Mouse (Mus musculus): Measurements from ENCODE around the gene Lyrm7. TPM values are rescaled to one million over a fixed set of nuclear protein-coding genes. Genes with fewer than 3 reads are reported as not detected.

Gene Lyrm7
- total and polyA plus RNA-seq, 3 experiments: 18.2 to 64.4 (median 18.6) TPM

- Histone ChIP-seq H3K4me3 (replicated peaks in 1 of 3; ENCODE audit: low read depth in 2 of 3, low read length in 2 of 3, poor library complexity in 1 of 3) (peak overlapping the region in 2 of 3 experiments; percentile 60 to 72), H3K4me2 (ENCODE audit: insufficient read depth, low read depth, poor library complexity, severe bottlenecking) (peak overlapping the region; percentile 48; the same call in 1 of the 2 replicates), H3K9ac (ENCODE audit: insufficient read depth, low read depth) (peak overlapping the region; percentile 86), H3K36me3 (replicated peaks in 1 of 2; ENCODE audit: control insufficient read depth in 1 of 2, insufficient read depth in 1 of 2, low read length in 1 of 2) (peaks cover 0 to 2% of the 10 kb centered on the region in 2 experiments), H3K9me3 (replicated peaks; ENCODE audit: low read length) (no peaks in the 10 kb centered on the region), H3K79me2 (replicated peaks; ENCODE audit: control insufficient read depth, extremely low read depth, insufficient read depth, poor library complexity, severe bottlenecking) (peaks cover 5% of the 10 kb centered on the region), H3K4me1 (ENCODE audit: control insufficient read depth in 1 of 2, insufficient read depth in 2 of 2) (peaks cover 0 to 40% of the 10 kb centered on the region in 2 experiments; a peak in 2 of 4 replicates), H3K27ac (ENCODE audit: insufficient read depth, low read depth) (no peak overlapping the region), H3K27me3 (replicated peaks) (no peaks in the 10 kb centered on the region)
- in situ Hi-C loops (cut with MboI; ENCODE audit: low pct_ligation_motif_present, low pct_unique_long_range_greater_than_20kb, low sequenced_read_pairs) (loop anchor here (5.0 to 10.0 kb wide), 3 partner anchors 154 to 547 kb away; partner anchors contain the start of gene Rapgef6), dilution Hi-C loops (cut with MboI; ENCODE audit: extremely low pct_ligation_motif_present, extremely low pct_unique_long_range_greater_than_20kb, low sequenced_read_pairs) (no loop called here)
- no peak for DNase-seq (ENCODE audit: extremely low read depth)
- no peak for TF ChIP-seq SIN3A (IDR thresholded peaks at IDR 0.05; ENCODE audit: low read length)
- no peak for TF ChIP-seq CHD1 (IDR thresholded peaks at IDR 0.05; ENCODE audit: low read depth, low read length)
- no peak for TF ChIP-seq POLR2A (IDR thresholded peaks at IDR 0.05; ENCODE audit: low read depth, low read length)
- TF ChIP-seq NELFE (IDR thresholded peaks at IDR 0.05; ENCODE audit: low read depth, low read length): no peak
- TF ChIP-seq EP300 (IDR thresholded peaks at IDR 0.05; ENCODE audit: low read length): no peak
- no peak for TF ChIP-seq SMC3 (IDR thresholded peaks at IDR 0.05; ENCODE audit: low read depth, low read length)
- TF ChIP-seq ELF1 (IDR thresholded peaks at IDR 0.05; ENCODE audit: low read depth, low read length): no peak
- TF ChIP-seq NRF1 (IDR thresholded peaks at IDR 0.05; ENCODE audit: low read depth, low read length): no peak
- no peak for TF ChIP-seq ZNF384 (IDR thresholded peaks at IDR 0.05; ENCODE audit: low read depth, low read length)
- no peak for TF ChIP-seq ZC3H11A (IDR thresholded peaks at IDR 0.05; ENCODE audit: low read depth, low read length)
- TF ChIP-seq KAT2A (IDR thresholded peaks at IDR 0.05; ENCODE audit: insufficient replicate concordance, low read length): no peak
- TF ChIP-seq HCFC1 (IDR thresholded peaks at IDR 0.05; ENCODE audit: low read depth, low read length): no peak
- no peak for TF ChIP-seq IRF4 (IDR thresholded peaks at IDR 0.05; ENCODE audit: low read depth, low read length)
- TF ChIP-seq MAFK (IDR thresholded peaks at IDR 0.05; ENCODE audit: insufficient replicate concordance, low read length): no peak
- no peak for TF ChIP-seq MXI1 (IDR thresholded peaks at IDR 0.05; ENCODE audit: low read depth, low read length)
These were observed 1.0 kb upstream of the Lyrm7 start for GRCm38 (mm10) chr11:54861471-54862420.

GRCm38 (mm10) chr11:54859322-54860165 lies 1.2 kb downstream of the Lyrm7 start:
- Histone ChIP-seq H3K9ac (ENCODE audit: insufficient read depth, low read depth) (peak overlapping the region; percentile 67), H3K27ac (ENCODE audit: insufficient read depth, low read depth) (no peak overlapping the region), H3K4me2 (ENCODE audit: insufficient read depth, low read depth, poor library complexity, severe bottlenecking) (peak overlapping the region; percentile 71), H3K79me2 (replicated peaks; ENCODE audit: control insufficient read depth, extremely low read depth, insufficient read depth, poor library complexity, severe bottlenecking) (no peaks in the 10 kb centered on the region; the same call in 1 of the 2 replicates), H3K4me1 (ENCODE audit: control insufficient read depth in 1 of 2, insufficient read depth in 2 of 2) (peaks cover 0 to 31% of the 10 kb centered on the region in 2 experiments; a peak in 2 of 4 replicates), H3K9me3 (replicated peaks; ENCODE audit: low read length) (no peaks in the 10 kb centered on the region), H3K27me3 (replicated peaks) (no peaks in the 10 kb centered on the region), H3K36me3 (replicated peaks in 1 of 2; ENCODE audit: control insufficient read depth in 1 of 2, insufficient read depth in 1 of 2, low read length in 1 of 2) (peaks cover 0 to 2% of the 10 kb centered on the region in 2 experiments), H3K4me3 (replicated peaks in 1 of 3; ENCODE audit: low read depth in 2 of 3, low read length in 2 of 3, poor library complexity in 1 of 3) (peak overlapping the region; percentile 60 to 99 (median 79))
- dilution Hi-C loops (cut with MboI; ENCODE audit: extremely low pct_ligation_motif_present, extremely low pct_unique_long_range_greater_than_20kb, low sequenced_read_pairs) (no loop called here), in situ Hi-C loops (cut with MboI; ENCODE audit: low pct_ligation_motif_present, low pct_unique_long_range_greater_than_20kb, low sequenced_read_pairs) (loop anchor here (5.0 to 10.0 kb wide), 4 partner anchors 85 to 545 kb away; partner anchors contain the start of gene Rapgef6)
- TF ChIP-seq SMC3 (IDR thresholded peaks at IDR 0.05; ENCODE audit: low read depth, low read length) (peak; percentile 95), MXI1 (IDR thresholded peaks at IDR 0.05; ENCODE audit: low read depth, low read length) (peak; percentile 88), MYC (IDR thresholded peaks at IDR 0.05; ENCODE audit: low read depth, low read length) (peak; percentile 92), MAFK (IDR thresholded peaks at IDR 0.05; ENCODE audit: insufficient replicate concordance, low read length) (no peak), SIN3A (IDR thresholded peaks at IDR 0.05; ENCODE audit: low read length) (peak; percentile 78; the same call in 1 of the 2 replicates), MAX (IDR thresholded peaks at IDR 0.05; ENCODE audit: low read length) (peak; percentile 69), IRF4 (IDR thresholded peaks at IDR 0.05; ENCODE audit: low read depth, low read length) (0 out of 2 replicates have a peak, but pooled peaks have one; percentile 14), BHLHE40 (IDR thresholded peaks at IDR 0.05; ENCODE audit: low read depth, low read length) (no peak), NELFE (IDR thresholded peaks at IDR 0.05; ENCODE audit: low read depth, low read length) (peak; percentile 47; the same call in 1 of the 2 replicates), CTCF (conservative IDR thresholded peaks at IDR 0.05 in 1 of 2, IDR thresholded peaks at IDR 0.05 in 1 of 2; ENCODE audit: low read depth in 2 of 2, low read length in 2 of 2) (peak in 1 of 2 experiments; percentile 92; a peak in 2 of 4 replicates), ELF1 (IDR thresholded peaks at IDR 0.05; ENCODE audit: low read depth, low read length) (peak; percentile 5; the same call in 1 of the 2 replicates), POLR2A (IDR thresholded peaks at IDR 0.05; ENCODE audit: low read depth, low read length) (peak; percentile 34), ZC3H11A (IDR thresholded peaks at IDR 0.05; ENCODE audit: low read depth, low read length) (peak; percentile 72), MEF2A (IDR thresholded peaks at IDR 0.05; ENCODE audit: borderline replicate concordance, low read depth, low read length) (no peak), RAD21 (IDR thresholded peaks at IDR 0.05; ENCODE audit: low read depth, low read length) (peak; percentile 94)
- peak; percentile 84 for DNase-seq (ENCODE audit: extremely low read depth)
